Mouse (Mus musculus): ENCODE results near the gene Phc1. TPM values are rescaled to one million over a fixed set of nuclear protein-coding genes. Genes with fewer than 3 reads are reported as not detected.

The Phc1 gene
- 2.6 and 21.4 TPM in 2 replicates for polyA plus RNA-seq (2012; ENCODE audit: low replicate concordance)

DNA sequence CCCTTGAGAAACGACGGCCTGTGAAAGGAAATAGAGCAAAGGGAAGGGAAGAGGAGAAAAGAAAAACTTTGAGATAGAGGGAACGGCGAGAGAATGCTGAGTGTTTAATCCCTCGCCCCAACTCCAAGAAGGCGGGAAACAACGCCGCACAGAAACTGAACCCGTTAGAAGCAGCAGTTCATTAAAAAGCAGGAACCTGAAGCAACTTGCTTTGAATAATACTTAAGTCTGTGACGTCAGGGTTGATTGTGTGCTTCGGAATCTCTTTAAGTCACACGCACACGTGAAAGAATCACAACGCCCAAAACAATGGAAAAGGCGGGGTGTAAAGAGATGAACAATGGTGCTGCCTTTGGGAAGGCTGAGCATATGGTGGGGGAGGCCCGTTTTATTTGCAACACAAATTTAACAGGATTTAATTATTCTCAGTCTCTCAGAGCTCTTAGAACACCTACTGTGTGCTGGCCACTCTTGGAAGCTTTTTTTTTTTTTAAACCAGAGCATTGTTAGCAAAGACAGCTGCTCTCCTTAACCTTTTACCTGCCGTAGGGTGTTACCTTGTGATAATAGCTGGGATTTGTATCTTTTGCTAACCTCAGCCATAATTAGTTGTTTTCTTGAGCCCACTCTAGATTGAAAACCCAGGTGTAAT, at the start of gene Phc1:
Gene Phc1 (minus strand): TSS at position 213 of the 652 bp plus-strand sequence.

DNA sequence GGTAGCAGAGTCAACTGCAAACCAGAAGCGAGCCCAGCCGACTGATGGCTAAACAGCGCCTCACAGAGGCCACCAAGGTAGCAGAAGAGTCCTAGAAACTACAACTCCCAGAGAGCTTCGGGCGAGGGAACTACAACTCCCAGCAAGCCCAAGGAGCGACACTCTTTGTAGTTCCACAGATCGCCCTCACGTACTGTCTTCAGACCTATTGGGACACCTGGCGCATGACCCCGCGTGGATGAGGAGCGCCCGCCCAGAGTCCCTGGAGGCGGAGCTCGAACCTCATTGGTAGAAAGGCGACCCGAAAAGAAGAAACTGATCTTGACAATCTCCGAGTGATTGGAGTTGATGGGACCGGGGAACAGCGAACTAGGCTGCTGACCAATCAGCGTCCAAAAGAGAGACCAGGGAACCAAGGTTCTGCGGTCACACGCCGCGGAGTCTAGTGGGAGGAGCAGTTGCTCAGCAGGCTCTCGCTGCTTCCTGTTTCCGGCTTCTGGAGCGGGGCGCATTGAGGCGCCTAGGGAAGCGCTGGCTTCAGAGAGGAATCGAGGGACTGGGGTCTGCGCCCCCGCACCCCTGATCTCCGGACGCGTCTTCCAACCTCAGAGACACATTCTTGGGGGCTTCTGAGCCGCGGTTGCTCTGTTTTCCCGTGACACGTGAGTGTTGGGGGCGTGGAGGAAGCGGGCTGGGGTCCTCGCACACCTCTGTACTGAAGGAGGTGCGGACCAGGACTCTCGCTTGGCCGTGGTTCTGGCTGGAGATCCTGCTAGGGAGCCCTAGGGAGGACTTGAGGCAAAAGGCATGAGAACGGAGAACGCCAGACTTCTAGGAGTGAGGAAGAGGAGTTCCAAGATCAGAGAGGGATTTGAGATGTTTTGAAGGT, 31.6 kb downstream of the Phc1 start, which contains the start of gene M6pr:
Gene M6pr (plus strand): TSS at position 216 of the 889 bp plus-strand sequence.

GRCm38 (mm10) chr6:122282782-122283181, 57.6 kb downstream of the Phc1 start, which contains the start of gene Klrg1:
Gene Klrg1, minus strand, starts transcription at chr6:122282882.

Other genes starting within 250 kb of the Phc1 start
- gene Klrg1, start 57.7 kb downstream of the Phc1 start, polyA plus RNA-seq (2012; ENCODE audit: low replicate concordance) = not detected in 2 replicates
- 10.9 and 28.1 TPM in 2 replicates for gene M6pr, start 31.8 kb downstream of the Phc1 start, polyA plus RNA-seq (2012; ENCODE audit: low replicate concordance)
- not detected in 2 replicates for gene Rimklb, start 158.2 kb upstream of the Phc1 start, polyA plus RNA-seq (2012; ENCODE audit: low replicate concordance)
- not detected in 2 replicates for gene Mfap5, start 165.3 kb upstream of the Phc1 start, polyA plus RNA-seq (2012; ENCODE audit: low replicate concordance)
- gene Aicda, start 213.2 kb upstream of the Phc1 start, polyA plus RNA-seq (2012; ENCODE audit: low replicate concordance) = 0.18 and 0.67 TPM in 2 replicates